Mouse (Mus musculus) megakaryocyte, embryonic 14.5 days (primary cell): ENCODE measurements around the gene Pde7b.

Experiments
- FLI1 ChIP-seq: IDR thresholded peaks from 2 replicates; pipeline ENCODE4 v1.6.1; 2012; ENCODE audit warnings: low read length, inconsistent platforms, mixed read lengths
- GATA1 ChIP-seq: IDR thresholded peaks from 3 replicates; pipeline ENCODE4 v1.6.1; 2012; ENCODE audit warnings: mixed read lengths, low read length, inconsistent platforms, borderline replicate concordance

DNA sequence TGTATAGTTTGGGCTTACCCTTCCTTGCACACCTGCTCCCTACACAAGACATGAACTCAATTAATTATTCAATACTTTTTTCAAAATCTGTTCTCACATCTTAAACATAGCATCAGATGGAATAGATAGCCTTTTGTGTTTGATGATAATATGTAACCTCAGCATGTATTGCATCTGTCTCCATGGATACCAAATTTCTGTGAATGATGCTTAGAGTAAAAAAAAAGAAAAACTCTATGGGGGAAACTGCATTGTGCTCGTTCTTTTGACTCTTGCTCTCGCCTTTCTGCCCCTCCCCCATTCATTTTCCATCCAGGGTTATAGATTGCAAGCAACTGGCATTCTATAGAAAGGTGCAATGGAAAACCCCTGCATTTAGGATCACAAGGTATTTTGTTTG is 7.3 kb upstream of the Pde7b start:
- TF ChIP-seq FLI1 (no peak), GATA1 (no peak)
